Mouse (Mus musculus): Measurements from ENCODE around the gene Srrd.
A peak's percentile ranks its signal among the peaks of the same experiment; 100 is the strongest.

The Srrd gene

DNA sequence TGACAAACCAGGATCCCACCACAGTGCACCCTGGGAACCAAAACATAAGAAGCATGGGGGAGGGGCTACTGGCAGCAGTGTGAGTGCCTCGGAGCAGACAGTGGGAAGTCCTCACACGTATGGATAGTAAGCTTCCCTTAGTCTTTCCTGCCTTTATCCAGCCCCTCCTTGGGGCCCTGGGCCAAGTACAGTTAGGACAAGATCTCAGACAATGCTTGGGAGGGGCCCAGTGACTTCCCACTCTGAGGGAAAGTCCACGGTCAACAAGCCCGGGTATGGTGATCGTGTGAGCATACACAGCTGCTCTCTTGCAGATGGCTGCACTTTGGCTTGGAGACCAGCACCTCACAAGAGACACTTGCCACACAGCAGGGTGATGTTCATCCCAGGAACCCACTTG is 25.5 kb downstream of the Srrd start:
- no peak for DNase-seq (ENCODE audit: low spot score in 2 of 2)

DNA sequence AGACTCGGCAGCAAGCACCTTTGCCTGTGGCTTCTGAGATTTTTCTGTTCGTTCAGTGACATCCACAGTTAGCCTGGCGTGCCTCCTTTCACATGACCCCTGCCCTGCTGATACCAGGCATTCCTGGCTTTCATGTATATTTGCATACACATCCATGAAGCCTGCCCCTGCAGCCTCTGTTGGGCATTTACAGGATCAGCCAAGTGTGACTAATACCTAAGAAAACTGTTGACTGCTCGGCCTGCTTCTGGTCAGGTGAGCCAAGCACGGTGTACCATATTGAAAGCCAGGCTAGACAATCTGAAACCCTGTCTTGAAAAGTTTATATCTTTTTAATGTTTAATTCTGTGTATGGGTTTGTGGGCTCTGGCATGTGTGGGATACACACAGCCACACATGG is 26.4 kb downstream of the Srrd start:
- no peak for DNase-seq (ENCODE audit: low spot score in 2 of 2)

DNA sequence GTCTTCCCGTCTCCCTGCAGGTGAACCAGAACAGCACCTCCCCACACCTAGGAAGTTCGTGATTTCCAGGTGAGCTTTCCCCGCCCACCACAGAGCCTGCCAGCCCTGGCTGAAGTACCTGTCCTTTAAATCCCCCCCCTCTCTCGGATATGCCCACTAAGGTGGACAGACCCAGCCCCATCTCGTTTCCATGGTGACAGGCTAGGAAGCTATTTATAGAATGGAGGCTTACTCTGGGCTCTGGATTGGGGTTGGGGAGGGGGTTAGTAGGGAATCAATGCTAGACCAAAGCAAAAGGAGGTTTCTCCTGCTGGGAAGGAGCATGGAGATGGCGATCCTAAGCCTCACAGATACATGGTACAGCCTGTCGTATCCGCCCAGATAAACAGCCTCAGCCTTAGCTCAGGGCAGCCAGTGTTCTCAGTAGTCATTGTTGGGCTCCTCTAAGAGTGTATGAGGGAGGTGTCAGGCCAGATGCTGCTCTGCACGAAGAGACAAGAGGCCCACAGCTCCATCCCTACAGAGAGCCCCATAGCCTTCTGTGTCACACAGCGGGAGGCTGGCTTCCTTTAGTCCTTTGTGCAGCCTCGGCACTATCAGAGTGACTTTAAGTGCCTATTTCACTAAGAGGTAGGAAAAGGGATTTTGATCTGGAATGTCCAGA is 29.5 kb downstream of the Srrd start:
- DNase-seq (ENCODE audit: low spot score in 2 of 2) = no peak

DNA sequence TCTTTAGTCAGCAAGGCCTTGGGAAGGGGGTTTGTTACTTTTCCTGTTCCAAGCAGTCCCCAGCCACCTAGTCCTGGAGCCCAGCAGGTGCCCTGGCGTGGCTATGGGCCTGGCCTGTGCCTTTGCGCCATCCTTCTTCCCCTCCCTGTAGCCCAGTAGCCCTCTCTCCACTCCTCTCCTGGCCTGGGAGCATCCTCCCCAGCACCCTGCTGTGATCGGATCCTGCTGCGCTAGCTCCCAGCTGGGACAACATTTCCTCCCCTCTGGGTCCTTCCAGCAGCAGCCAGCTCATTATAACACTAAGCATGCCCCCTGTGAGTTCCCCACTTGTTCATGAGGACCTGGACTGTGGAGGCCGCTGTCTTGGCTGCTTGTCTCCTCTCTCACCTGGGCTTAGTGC is 37.0 kb downstream of the Srrd start:
- DNase-seq (ENCODE audit: low spot score in 2 of 2) = no peak

DNA sequence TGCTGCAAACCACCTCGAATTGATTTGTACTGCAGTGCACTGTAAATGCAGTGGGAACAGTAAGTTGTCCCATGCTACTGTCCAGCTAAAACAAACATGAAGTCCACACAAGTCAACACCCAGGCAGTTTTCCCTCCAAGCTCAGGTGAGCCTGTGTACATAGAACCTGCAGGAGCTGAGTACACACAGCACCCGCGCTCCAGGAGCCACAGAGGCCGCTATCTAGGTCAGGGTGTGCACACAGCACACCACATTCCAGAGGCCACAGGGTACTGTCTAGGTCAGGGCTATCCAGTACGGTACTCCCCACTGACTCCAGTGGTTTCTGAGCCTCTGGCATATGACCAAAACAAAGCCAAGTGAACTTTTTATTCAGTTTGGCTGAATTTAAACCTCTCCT is 40.5 kb downstream of the Srrd start:
- DNase-seq (ENCODE audit: low spot score in 2 of 2) = no peak

DNA sequence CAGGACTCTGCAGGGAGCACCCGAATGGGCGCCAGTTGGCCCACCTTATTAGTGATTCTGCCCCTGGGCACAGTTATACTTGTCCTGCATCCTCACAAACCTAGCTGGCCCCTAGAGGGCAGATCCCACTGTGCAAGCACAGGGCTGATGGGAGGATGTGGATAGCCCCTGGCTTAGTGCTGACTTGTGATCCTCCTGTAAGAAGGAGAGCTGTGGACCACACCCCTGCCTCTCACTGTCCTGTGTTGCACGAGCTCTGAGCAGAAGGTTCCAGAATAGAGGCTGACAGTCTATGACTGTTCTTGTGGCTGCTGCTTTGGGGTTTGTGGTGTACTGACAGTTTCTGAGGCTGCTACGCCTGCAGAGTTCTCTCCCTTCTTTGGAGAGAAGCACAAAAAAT is 41.1 kb downstream of the Srrd start:
- no peak for DNase-seq (ENCODE audit: low spot score in 2 of 2)

DNA sequence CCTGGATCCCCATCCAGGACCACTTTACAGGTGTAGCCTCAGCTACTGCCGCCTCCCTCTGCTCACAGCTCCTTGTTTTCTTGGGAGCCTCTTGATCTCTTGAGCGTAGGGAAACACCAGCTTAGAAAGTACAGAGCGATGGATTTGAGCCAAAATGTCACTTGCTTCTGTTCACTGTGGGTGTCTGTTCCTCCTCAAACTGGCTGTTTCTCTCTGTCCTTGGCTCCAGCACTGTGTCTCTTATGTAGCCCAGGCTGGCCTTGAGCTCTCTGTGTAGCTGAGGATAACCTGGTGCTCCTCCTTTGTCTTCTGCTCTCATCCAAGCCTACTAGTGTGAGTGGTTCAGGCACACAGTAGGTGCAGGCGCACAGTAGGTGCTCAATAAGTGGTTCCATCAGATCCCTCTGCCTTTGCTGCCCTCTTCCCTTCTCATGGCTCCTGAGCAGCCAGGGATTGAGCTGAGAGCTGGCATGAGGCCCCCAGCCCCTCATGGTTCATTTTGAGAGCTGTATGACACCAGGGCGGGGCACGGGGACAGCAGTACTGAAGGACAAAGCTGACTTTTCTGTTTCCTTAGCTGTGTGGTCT is 42.0 kb downstream of the Srrd start:
- no peak for DNase-seq (ENCODE audit: low spot score in 2 of 2)

DNA sequence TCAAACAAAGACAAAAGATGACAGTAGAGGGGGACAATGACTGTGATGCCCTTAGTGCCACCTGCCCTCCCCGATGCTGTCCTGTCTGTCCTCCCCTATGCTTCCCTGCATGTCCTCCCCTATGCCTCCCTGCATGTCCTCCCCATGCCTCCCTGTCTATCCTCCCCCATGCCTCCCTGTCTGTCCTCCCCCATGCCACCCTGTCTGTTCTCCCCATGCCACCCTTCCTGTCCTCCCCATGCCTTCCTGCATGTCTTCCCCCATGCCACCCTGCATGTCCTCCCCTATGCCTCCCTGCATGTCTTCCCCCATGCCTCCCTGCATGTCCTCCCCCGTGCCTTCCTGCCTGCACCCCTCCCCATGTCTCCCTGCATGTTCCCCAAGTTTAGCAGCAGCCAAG is 42.7 kb downstream of the Srrd start:
- DNase-seq (ENCODE audit: low spot score in 2 of 2) = no peak

DNA sequence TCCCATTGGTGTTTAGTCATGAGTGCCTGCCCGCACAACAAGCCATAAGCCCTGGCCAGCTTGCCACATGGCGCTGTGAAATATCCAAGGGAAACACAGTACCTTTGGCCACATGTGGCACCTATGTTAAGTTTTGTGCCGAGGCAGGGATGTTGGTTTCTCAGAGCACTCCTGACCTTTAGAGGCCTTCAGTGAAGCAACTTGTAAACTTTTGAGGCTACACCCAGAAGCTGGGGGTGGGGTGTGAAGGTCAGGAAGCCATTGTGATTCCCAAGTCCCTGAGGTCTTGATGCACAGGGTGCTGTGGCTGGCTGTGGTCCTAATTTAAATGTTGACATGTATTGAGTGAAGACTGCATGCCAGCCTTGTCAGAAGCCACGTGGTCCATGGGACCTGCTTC is 43.4 kb downstream of the Srrd start:
- no peak for DNase-seq (ENCODE audit: low spot score in 2 of 2)

DNA sequence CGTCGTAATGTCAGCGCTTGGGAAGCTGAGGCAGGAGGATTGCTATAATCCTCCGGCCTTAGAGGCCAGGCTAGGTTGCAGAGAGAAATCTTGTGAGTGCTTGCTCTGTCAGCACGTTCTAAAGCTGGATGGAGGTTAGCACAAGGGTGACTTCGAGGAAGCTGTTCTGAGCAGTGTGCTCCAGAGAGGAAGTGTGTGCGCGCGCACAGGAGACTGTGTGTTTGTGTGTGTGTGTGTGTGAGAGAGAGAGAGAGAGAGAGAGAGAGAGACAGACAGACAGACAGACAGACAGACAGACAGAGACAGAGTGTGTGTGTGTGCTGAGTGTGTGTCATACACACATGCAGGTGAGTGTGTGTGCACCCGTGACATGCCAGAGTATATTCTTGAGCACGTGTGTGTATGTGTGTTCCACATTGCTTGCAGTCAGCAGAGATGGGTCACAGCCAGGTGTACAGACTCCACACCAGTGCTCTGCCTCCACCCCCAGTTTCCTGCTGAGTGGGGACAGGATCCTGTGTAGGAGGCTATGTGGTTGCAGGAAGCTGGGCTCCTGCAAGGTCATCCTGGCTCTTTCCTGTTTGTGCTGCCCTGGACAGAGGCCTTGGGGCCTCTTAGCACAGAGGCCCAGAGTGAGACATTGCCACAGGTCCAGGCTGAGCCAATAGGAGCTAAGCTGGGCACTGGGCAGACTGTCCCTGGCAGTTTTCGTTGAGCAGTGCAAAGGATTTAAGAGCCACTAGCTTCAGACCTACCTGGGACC is 44.4 kb downstream of the Srrd start:
- no peak for DNase-seq (ENCODE audit: low spot score in 2 of 2)

DNA sequence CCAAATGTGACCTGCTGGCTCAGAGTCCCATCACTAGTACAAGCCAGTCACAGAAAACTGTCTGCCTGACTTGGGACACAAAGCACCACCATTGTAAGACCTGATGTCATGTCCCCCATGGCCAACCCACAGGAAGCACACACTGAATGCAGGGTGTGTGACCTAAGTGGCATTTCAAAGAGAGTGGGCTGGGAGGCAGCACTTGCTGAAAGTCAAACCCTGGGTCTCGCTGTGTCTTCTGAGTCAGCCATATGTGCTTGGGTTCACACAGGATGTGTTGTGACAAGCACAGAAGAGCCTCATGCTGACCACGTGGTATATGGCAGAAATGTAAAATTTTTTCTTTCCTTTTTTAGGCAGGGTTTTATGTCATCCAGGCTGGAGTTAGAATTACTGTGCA is 45.6 kb downstream of the Srrd start:
- DNase-seq (ENCODE audit: low spot score in 2 of 2) = no peak

DNA sequence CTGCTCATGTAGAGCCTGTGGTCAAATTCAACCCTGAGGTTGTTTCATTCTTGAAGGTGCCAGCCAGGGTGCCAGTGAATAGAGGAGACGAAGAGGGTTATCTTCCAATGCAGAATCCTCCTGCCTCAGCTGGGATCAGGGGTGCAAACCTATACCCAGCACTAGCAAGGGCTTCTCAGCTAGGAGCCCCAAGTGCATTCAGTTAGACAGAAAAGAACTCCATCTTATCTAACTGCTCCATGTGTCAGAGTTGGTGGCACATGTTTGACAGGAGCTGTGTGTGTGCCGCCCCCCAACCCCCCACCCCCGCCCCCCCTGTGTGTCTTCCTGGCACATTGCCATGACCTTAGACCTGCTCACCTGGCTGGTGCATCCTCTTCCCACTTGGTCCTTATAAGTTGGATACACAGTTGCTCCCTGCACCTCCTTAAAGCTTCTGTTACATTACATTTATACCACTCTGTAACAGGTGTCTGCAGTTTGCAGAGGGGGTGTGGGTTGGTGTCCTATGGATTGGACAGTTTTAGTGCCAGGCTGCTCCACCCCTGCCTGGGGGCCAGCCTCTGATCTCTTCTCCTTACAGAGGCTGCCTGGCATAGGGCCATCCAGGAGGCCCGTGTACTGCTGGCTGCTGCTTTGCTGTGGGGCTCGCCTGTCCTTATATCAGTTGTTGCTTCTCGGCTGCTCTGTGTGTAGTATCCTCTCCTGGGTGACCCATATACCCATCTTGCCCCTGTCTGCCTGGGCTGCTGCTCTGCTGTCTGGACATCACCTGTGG is 46.2 kb downstream of the Srrd start:
- DNase-seq (ENCODE audit: low spot score in 2 of 2) = peak in 1 of 2 experiments; percentile 60

DNA sequence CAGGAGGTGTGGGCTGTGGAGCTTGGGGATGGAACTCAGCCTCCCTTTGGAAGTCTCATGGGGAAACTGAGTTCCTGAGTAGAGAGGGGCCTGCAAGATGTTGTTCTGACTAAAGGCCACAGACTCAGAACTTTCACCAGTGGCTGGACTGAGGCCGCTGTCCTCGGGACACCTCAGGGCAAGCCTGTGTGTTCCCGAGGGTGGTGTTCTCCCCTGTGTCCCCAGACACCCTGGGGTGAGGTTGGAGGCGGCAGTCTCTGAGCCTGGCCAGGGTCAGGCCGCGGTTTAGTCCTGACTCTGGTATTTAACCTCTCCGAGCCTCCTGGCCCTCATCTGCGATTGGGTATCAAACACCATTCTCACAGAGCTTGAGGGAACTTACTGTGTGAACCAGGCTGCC is 47.3 kb downstream of the Srrd start:
- DNase-seq (ENCODE audit: low spot score in 2 of 2) = no peak

DNA sequence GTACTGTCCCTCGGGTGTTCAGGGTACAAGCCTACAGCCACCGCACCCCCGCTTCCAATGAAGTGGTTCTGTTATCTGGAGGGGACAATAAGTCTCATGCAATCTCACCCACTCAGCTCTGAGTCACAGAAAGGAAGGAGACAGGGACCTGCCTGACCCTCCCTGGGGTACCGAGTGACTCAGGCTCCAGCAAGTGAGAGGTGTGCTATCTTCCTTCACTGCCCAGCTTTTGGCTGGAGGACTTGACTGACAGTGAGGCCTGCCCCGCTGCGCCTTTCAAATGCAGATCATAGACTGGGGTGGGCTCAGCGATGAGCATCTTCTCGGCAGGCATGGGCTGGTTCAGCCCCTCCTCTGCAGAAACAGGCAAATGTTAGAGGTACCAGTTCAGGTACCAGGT is 47.7 kb downstream of the Srrd start:
- no peak for DNase-seq (ENCODE audit: low spot score in 2 of 2)

DNA sequence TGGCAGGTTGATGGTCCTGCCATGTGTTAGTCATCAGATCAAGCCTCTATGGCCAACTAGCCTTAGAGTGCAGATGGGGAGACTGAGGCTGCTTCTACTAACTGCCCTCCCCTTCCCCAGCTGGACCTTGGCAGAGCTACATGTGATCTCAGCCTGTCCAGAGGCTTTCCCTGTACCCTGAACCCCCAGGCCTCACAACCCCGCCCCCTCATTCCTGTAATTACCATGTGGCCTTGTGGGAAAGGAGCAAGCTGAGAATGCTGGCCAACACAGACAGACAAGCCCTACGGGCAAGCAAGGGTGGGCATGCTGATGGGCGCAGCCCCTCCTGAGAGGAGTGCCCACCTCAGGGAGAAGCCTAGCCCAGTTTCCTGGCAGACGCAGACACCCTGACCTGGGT is 48.1 kb downstream of the Srrd start:
- no peak for DNase-seq (ENCODE audit: low spot score in 2 of 2)

DNA sequence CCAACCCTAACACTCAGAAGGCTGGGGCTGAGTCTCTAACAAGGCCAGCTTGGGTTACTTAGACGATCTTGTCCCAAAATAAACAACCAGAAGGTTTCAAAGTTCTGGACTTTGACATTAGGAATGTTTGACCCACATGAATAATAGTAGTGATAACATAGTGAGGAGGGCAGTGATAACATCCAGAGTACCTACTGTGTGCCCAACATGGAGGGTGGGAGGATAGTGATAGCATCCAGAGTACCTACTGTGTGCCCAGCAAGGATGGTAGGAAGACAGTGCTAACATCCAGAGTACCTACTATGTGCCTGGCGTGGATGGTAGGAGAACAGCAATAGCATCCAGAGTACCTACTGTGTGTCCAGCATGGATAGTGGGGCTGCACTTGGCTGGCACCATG is 49.0 kb downstream of the Srrd start:
- DNase-seq (ENCODE audit: low spot score in 2 of 2) = no peak

DNA sequence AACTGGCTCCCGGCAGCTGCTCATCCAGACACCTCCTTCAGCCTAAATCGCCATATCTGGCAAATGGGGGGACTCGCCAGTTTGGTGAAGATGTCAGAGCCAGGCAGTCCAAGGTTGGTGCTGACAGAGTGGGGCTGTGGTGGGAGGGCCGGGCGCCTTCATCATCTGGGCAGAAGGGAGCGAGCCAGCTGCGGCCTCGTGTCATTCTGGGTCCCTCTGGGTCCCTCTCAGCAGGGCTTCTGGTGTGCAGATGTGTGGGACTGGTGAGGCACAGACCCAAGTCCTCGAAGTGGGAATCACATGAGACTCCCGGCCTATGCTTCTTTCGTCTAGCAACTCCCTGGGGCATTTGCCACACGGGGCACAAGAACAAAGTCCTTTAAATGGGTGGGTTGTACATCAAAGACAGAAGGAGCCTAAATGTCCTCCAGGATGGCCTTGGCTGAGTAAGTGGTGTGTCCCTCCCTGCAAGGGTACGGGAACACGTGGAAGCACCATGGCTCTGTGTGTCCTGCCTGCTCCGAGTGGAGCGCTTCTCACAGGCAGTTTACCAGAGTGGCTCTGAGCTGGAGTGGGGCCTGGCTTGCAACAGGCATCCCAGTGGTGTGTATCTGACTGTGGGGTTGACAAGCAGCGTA is 50.4 kb downstream of the Srrd start:
- DNase-seq (ENCODE audit: low spot score in 2 of 2) = no peak

DNA sequence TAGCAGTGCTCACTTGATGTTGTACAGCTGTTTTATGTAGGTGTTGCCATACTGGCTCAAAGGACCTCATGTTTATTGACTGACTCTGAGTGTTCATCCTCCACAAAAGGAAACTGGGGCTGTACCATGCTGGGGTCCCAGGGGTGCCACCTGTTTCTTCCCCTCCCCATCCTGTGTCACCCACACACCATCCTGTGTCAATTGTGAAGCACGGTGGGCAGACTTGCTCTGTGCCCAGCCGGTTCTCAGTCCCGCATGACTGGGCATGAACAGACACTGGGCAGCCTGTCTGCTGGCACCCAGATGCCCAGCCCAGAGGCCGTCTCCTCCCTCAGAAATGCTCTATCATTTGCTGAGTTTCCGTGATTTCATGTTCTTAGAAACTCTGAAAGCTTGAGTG is 51.0 kb downstream of the Srrd start:
- no peak for DNase-seq (ENCODE audit: low spot score in 2 of 2)

DNA sequence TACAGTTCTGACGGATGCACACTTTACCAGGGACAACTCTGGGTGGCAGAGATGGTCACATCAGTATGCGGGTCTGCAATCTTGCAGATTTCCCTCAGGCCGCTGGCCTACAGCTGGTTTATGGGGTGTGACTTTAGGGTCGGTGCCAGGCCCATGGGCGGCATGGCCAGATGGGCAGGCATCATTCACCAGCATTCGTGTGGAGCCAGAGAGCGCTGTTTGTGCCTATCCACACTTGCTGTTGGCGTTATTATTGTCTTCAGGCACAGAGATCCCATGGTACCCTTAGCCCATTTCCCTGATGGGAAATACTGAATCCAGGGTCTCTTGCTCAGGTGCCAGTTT is 52.3 kb downstream of the Srrd start:
- DNase-seq (ENCODE audit: low spot score in 2 of 2) = no peak

DNA sequence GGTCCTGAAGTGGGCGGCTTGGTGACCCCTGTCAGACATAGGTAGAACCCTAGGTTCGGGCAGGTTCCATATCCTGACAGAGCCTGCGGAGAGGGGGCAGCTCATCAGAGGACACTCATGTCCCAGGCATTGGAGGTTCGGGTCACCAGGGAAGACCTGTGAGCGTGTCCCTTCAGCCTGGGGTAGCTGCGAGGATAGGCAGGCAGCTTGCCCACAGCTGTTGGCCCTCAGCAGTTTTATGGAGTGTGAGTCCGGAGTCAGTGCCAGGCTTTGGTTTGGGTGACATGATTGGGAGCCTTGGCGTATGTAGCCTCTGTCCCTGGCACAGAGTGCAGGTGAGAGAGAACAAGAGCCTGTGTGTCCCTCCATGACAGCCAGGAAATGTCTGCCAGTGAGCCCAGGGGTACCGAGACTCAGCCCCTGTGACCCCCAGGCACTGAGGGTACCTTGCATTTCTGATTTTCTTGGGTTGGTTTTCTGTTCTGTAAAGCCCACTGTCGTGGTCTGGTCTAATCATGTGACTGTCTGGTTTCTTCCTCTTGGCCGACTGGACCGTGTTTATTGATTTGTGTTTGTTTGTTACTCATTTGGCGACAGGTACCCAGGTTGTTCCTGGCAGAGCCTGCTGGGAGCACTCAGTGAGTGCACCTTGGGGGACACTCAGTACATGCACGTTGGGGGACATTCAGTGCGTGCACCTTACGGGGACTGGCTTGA is 52.9 kb downstream of the Srrd start:
- DNase-seq (ENCODE audit: low spot score in 2 of 2) = no peak

DNA sequence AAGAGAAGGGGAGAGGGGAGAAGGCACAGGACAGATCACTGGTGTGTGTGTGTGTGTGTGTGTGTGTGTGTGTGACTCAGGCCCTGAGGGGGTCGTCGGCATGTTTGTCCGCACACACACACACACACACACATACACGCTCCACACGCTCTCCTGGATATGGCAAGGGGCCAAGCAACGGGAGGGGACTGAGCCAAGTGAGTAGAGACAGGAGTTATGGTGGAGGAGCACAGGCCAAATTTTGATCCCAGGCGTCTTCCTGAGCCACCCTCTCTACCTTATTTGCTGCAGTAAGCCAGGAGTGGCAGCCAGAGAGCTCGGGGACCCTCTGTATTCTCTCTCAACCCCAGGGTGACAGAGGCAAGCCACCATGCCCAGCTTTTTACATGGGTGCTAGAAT is 53.6 kb downstream of the Srrd start:
- no peak for DNase-seq (ENCODE audit: low spot score in 2 of 2)

Data from spleen, postnatal 4 days (tissue).